Mouse (Mus musculus) lung, adult 2 months (tissue): Measurements from ENCODE around the gene Wnt10a.
A peak's percentile ranks its signal among the peaks of the same experiment; 100 is the strongest.

Experiments
- CTCF ChIP-seq: fragments of 200-500 bp; IDR thresholded peaks from 2 replicates; pipeline ENCODE4 v1.5.1; 2011; ENCODE audit warnings: mild to moderate bottlenecking, low read length, control low read depth; ENCODE audit not compliant: insufficient read depth
- POLR2A ChIP-seq: fragments of 200-500 bp; IDR thresholded peaks from 2 replicates; pipeline ENCODE4 v1.6.1; 2011; ENCODE audit warnings: low read depth, mild to moderate bottlenecking, control low read depth, low read length, borderline replicate concordance; ENCODE audit errors: extremely low read depth

- TF ChIP-seq CTCF (peak; percentile 94), POLR2A (no peak)
Measured at GRCm38 (mm10) chr1:74808078-74808477, 16.8 kb downstream of the Wnt10a start.
